Mouse (Mus musculus): ENCODE data around the gene 2410004B18Rik. TPM values are rescaled to one million over a fixed set of nuclear protein-coding genes. Genes with fewer than 3 reads are reported as not detected.

2410004B18Rik gene
- polyA plus RNA-seq, 1 experiment from 2014 or later, result 50.6 TPM

GRCm38 (mm10) chr3:145987268-145987969 lies 49.6 kb downstream of the 2410004B18Rik start, which contains the start of gene Syde2:
TSS of gene Syde2 (plus strand) at chr3:145987870.
- Histone ChIP-seq H3K4me3 (peak within 1 kb of the TSS; percentile 72), H3K27ac (replicated peaks) (peak within 1 kb of the TSS; percentile 88), H3K4me1 (peaks cover 31% of the 10 kb centered on the region), H3K27me3 (ENCODE audit: low read depth, poor library complexity, severe bottlenecking) (peaks cover 54% of the 10 kb centered on the region), H3K36me3 (peaks cover 4% of the 10 kb centered on the region; the same call in 1 of the 2 replicates), H3K9me3 (replicated peaks) (no peaks in the 10 kb centered on the region)
- peak; percentile 81 for DNase-seq (ENCODE audit: low spot score)
- WGBS, result under 1% methylated on average over 52 of the region's 65 CpGs

GRCm38 (mm10) chr3:145987970-145988683 lies 50.3 kb downstream of the 2410004B18Rik start:
- peak; percentile 73 for DNase-seq (ENCODE audit: low spot score)
- Histone ChIP-seq H3K4me3 (peak overlapping the region; percentile 72), H3K27ac (replicated peaks) (peak overlapping the region; percentile 88), H3K36me3 (peaks cover 4% of the 10 kb centered on the region; the same call in 1 of the 2 replicates), H3K9me3 (replicated peaks) (no peaks in the 10 kb centered on the region), H3K4me1 (peaks cover 31% of the 10 kb centered on the region), H3K27me3 (ENCODE audit: low read depth, poor library complexity, severe bottlenecking) (peaks cover 54% of the 10 kb centered on the region)
- WGBS, result under 1% methylated on average over 95 of the region's 101 CpGs

- Histone ChIP-seq H3K36me3 (peaks cover 4% of the 10 kb centered on the region; the same call in 1 of the 2 replicates), H3K4me3 (peak overlapping the region; percentile 72), H3K9me3 (replicated peaks) (no peaks in the 10 kb centered on the region), H3K4me1 (peaks cover 31% of the 10 kb centered on the region), H3K27ac (replicated peaks) (peak overlapping the region; percentile 88), H3K27me3 (ENCODE audit: low read depth, poor library complexity, severe bottlenecking) (peaks cover 54% of the 10 kb centered on the region)
- under 1% methylated on average over 45 of the region's 45 CpGs for WGBS
- DNase-seq (ENCODE audit: low spot score), result no peak
These were observed 51.1 kb downstream of the 2410004B18Rik start for GRCm38 (mm10) chr3:145988684-145989575.

- H3K4me1 ChIP-seq, result peaks cover 31% of the 10 kb centered on the region
- peaks cover 4% of the 10 kb centered on the region; the same call in 1 of the 2 replicates for H3K36me3 ChIP-seq
- H3K27me3 ChIP-seq (ENCODE audit: low read depth, poor library complexity, severe bottlenecking), result peaks cover 47% of the 10 kb centered on the region
- DNase-seq (ENCODE audit: low spot score), result no peak
- H3K27ac ChIP-seq (replicated peaks), result no peak overlapping the region
- WGBS, result 4% methylated on average over 11 of the region's 11 CpGs
- H3K4me3 ChIP-seq, result peak overlapping the region; percentile 72
- no peaks in the 10 kb centered on the region for H3K9me3 ChIP-seq (replicated peaks)
These were observed 51.8 kb downstream of the 2410004B18Rik start for GRCm38 (mm10) chr3:145989576-145990081.

GRCm38 (mm10) chr3:145991130-145991529 lies 53.3 kb downstream of the 2410004B18Rik start:
- H3K4me1 ChIP-seq, result peaks cover 31% of the 10 kb centered on the region
- no peak overlapping the region for H3K4me3 ChIP-seq
- peaks cover 32% of the 10 kb centered on the region for H3K27me3 ChIP-seq (ENCODE audit: low read depth, poor library complexity, severe bottlenecking)
- no peak for DNase-seq (ENCODE audit: low spot score)
- peaks cover 4% of the 10 kb centered on the region; the same call in 1 of the 2 replicates for H3K36me3 ChIP-seq
- H3K9me3 ChIP-seq (replicated peaks), result no peaks in the 10 kb centered on the region
- WGBS, result 90% methylated on average over 13 of the region's 13 CpGs
- H3K27ac ChIP-seq (replicated peaks), result no peak overlapping the region

- 88% methylated on average over 10 of the region's 10 CpGs for WGBS
- Histone ChIP-seq H3K36me3 (peaks cover 4% of the 10 kb centered on the region; the same call in 1 of the 2 replicates), H3K4me3 (no peak overlapping the region)
These were observed 54.3 kb downstream of the 2410004B18Rik start for GRCm38 (mm10) chr3:145991976-145992730.

GRCm38 (mm10) chr3:145992796-145993195 lies 55.0 kb downstream of the 2410004B18Rik start:
- DNase-seq (ENCODE audit: low spot score), result no peak

More at GRCm38 (mm10) chr3:145991976-145992730, 54.3 kb downstream of the 2410004B18Rik start:
- Histone ChIP-seq H3K9me3 (replicated peaks) (no peaks in the 10 kb centered on the region), H3K27me3 (ENCODE audit: low read depth, poor library complexity, severe bottlenecking) (peaks cover 22% of the 10 kb centered on the region), H3K27ac (replicated peaks) (no peak overlapping the region), H3K4me1 (peaks cover 31% of the 10 kb centered on the region)
- no peak for DNase-seq (ENCODE audit: low spot score)

GRCm38 (mm10) chr3:145993481-145994201 lies 55.8 kb downstream of the 2410004B18Rik start:
- H3K4me3 ChIP-seq, result no peak overlapping the region
- H3K4me1 ChIP-seq, result peaks cover 16% of the 10 kb centered on the region
- DNase-seq (ENCODE audit: low spot score), result no peak
- peaks cover 8% of the 10 kb centered on the region for H3K27me3 ChIP-seq (ENCODE audit: low read depth, poor library complexity, severe bottlenecking)
- peaks cover 8% of the 10 kb centered on the region for H3K36me3 ChIP-seq
- 90% methylated on average over 14 of the region's 14 CpGs for WGBS
- no peaks in the 10 kb centered on the region for H3K9me3 ChIP-seq (replicated peaks)
- H3K27ac ChIP-seq (replicated peaks), result no peak overlapping the region

More at GRCm38 (mm10) chr3:145992796-145993195, 55.0 kb downstream of the 2410004B18Rik start:
- 94% methylated on average over 10 of the region's 10 CpGs for WGBS
- no peaks in the 10 kb centered on the region for H3K9me3 ChIP-seq (replicated peaks)
- peaks cover 24% of the 10 kb centered on the region for H3K4me1 ChIP-seq
- no peak overlapping the region for H3K27ac ChIP-seq (replicated peaks)
- H3K27me3 ChIP-seq (ENCODE audit: low read depth, poor library complexity, severe bottlenecking), result peaks cover 16% of the 10 kb centered on the region
- H3K4me3 ChIP-seq, result no peak overlapping the region
- H3K36me3 ChIP-seq, result peaks cover 4% of the 10 kb centered on the region; the same call in 1 of the 2 replicates

Other genes with a start within 250 kb of the 2410004B18Rik start
- gene Ddah1, start 179.3 kb upstream of the 2410004B18Rik start, polyA plus RNA-seq (2016; fragmentation: Nextera tagmentation; extraction: Ambion mirVana), result 24.0 and 26.5 TPM in 2 replicates
- gene Bcl10, start 15.2 kb upstream of the 2410004B18Rik start, polyA plus RNA-seq (2016; fragmentation: Nextera tagmentation; extraction: Ambion mirVana), result 43.9 and 44.3 TPM in 2 replicates
- gene Syde2, start 49.9 kb downstream of the 2410004B18Rik start, polyA plus RNA-seq (2016; fragmentation: Nextera tagmentation; extraction: Ambion mirVana), result 0.53 and 0.95 TPM in 2 replicates
- 0.17 and 0.19 TPM in 2 replicates for gene Wdr63, start 170.1 kb downstream of the 2410004B18Rik start, polyA plus RNA-seq (2016; fragmentation: Nextera tagmentation; extraction: Ambion mirVana)
- 4.0 and 4.6 TPM in 2 replicates for gene Mcoln3, start 179.4 kb downstream of the 2410004B18Rik start, polyA plus RNA-seq (2016; fragmentation: Nextera tagmentation; extraction: Ambion mirVana)
- gene Mcoln2, start 211.8 kb downstream of the 2410004B18Rik start, polyA plus RNA-seq (2016; fragmentation: Nextera tagmentation; extraction: Ambion mirVana), result 0.20 and 0.29 TPM in 2 replicates

Data from midbrain, embryonic 10.5 days (tissue).